Mouse (Mus musculus): ENCODE measurements around the gene Auts2.

The Auts2 gene

GRCm38 (mm10) chr5:131992268-131992667 is 550.9 kb downstream of the Auts2 start:
- Histone ChIP-seq H3K27me3 (ENCODE audit: control insufficient read depth, insufficient read depth, low read length, poor library complexity, severe bottlenecking) (no peaks in the 10 kb centered on the region), H3K36me3 (ENCODE audit: control insufficient read depth, insufficient read depth, low read length, poor library complexity, severe bottlenecking) (no peaks in the 10 kb centered on the region)
- no peak for DNase-seq (ENCODE audit: low read depth, low spot score)

- H3K27me3 ChIP-seq (ENCODE audit: control insufficient read depth, insufficient read depth, low read length, poor library complexity, severe bottlenecking), result no peaks in the 10 kb centered on the region
Measured at GRCm38 (mm10) chr5:131990532-131990931, 552.6 kb downstream of the Auts2 start.

GRCm38 (mm10) chr5:131981451-131981850 is 561.7 kb downstream of the Auts2 start:
- Histone ChIP-seq H3K27me3 (ENCODE audit: control insufficient read depth, insufficient read depth, low read length, poor library complexity, severe bottlenecking) (no peaks in the 10 kb centered on the region), H3K36me3 (ENCODE audit: control insufficient read depth, insufficient read depth, low read length, poor library complexity, severe bottlenecking) (no peaks in the 10 kb centered on the region)
- DNase-seq (ENCODE audit: low read depth, low spot score), result no peak

More at GRCm38 (mm10) chr5:131990532-131990931, 552.6 kb downstream of the Auts2 start:
- H3K36me3 ChIP-seq (ENCODE audit: control insufficient read depth, insufficient read depth, low read length, poor library complexity, severe bottlenecking), result no peaks in the 10 kb centered on the region
- DNase-seq (ENCODE audit: low read depth, low spot score), result no peak

- Histone ChIP-seq H3K36me3 (ENCODE audit: control insufficient read depth, insufficient read depth, low read length, poor library complexity, severe bottlenecking) (no peaks in the 10 kb centered on the region), H3K27me3 (ENCODE audit: control insufficient read depth, insufficient read depth, low read length, poor library complexity, severe bottlenecking) (no peaks in the 10 kb centered on the region)
- no peak for DNase-seq (ENCODE audit: low read depth, low spot score)
Measured at GRCm38 (mm10) chr5:131978939-131979338, 564.2 kb downstream of the Auts2 start.

- Histone ChIP-seq H3K27me3 (ENCODE audit: control insufficient read depth, insufficient read depth, low read length, poor library complexity, severe bottlenecking) (no peaks in the 10 kb centered on the region), H3K36me3 (ENCODE audit: control insufficient read depth, insufficient read depth, low read length, poor library complexity, severe bottlenecking) (no peaks in the 10 kb centered on the region)
- DNase-seq (ENCODE audit: low read depth, low spot score), result no peak
Measured at GRCm38 (mm10) chr5:131977497-131977896, 565.6 kb downstream of the Auts2 start.

GRCm38 (mm10) chr5:131971901-131972300 is 571.2 kb downstream of the Auts2 start:
- no peaks in the 10 kb centered on the region for H3K36me3 ChIP-seq (ENCODE audit: control insufficient read depth, insufficient read depth, low read length, poor library complexity, severe bottlenecking)
- no peak for DNase-seq (ENCODE audit: low read depth, low spot score)
- no peaks in the 10 kb centered on the region for H3K27me3 ChIP-seq (ENCODE audit: control insufficient read depth, insufficient read depth, low read length, poor library complexity, severe bottlenecking)

GRCm38 (mm10) chr5:131965499-131965898 is 577.6 kb downstream of the Auts2 start:
- no peaks in the 10 kb centered on the region for H3K36me3 ChIP-seq (ENCODE audit: control insufficient read depth, insufficient read depth, low read length, poor library complexity, severe bottlenecking)
- no peaks in the 10 kb centered on the region for H3K27me3 ChIP-seq (ENCODE audit: control insufficient read depth, insufficient read depth, low read length, poor library complexity, severe bottlenecking)
- DNase-seq (ENCODE audit: low read depth, low spot score), result no peak

GRCm38 (mm10) chr5:131963565-131963964 is 579.6 kb downstream of the Auts2 start:
- no peak for DNase-seq (ENCODE audit: low read depth, low spot score)
- Histone ChIP-seq H3K27me3 (ENCODE audit: control insufficient read depth, insufficient read depth, low read length, poor library complexity, severe bottlenecking) (no peaks in the 10 kb centered on the region), H3K36me3 (ENCODE audit: control insufficient read depth, insufficient read depth, low read length, poor library complexity, severe bottlenecking) (no peaks in the 10 kb centered on the region)

- H3K36me3 ChIP-seq (ENCODE audit: control insufficient read depth, insufficient read depth, low read length, poor library complexity, severe bottlenecking), result no peaks in the 10 kb centered on the region
- no peaks in the 10 kb centered on the region for H3K27me3 ChIP-seq (ENCODE audit: control insufficient read depth, insufficient read depth, low read length, poor library complexity, severe bottlenecking)
- no peak for DNase-seq (ENCODE audit: low read depth, low spot score)
Measured at GRCm38 (mm10) chr5:131961859-131962258, 581.3 kb downstream of the Auts2 start.

GRCm38 (mm10) chr5:131960432-131960831 is 582.7 kb downstream of the Auts2 start:
- H3K36me3 ChIP-seq (ENCODE audit: control insufficient read depth, insufficient read depth, low read length, poor library complexity, severe bottlenecking), result no peaks in the 10 kb centered on the region
- no peak for DNase-seq (ENCODE audit: low read depth, low spot score)
- no peaks in the 10 kb centered on the region for H3K27me3 ChIP-seq (ENCODE audit: control insufficient read depth, insufficient read depth, low read length, poor library complexity, severe bottlenecking)

- H3K36me3 ChIP-seq (ENCODE audit: control insufficient read depth, insufficient read depth, low read length, poor library complexity, severe bottlenecking), result no peaks in the 10 kb centered on the region
- no peaks in the 10 kb centered on the region for H3K27me3 ChIP-seq (ENCODE audit: control insufficient read depth, insufficient read depth, low read length, poor library complexity, severe bottlenecking)
- no peak for DNase-seq (ENCODE audit: low read depth, low spot score)
Measured at GRCm38 (mm10) chr5:131956998-131957397, 586.1 kb downstream of the Auts2 start.

GRCm38 (mm10) chr5:131956090-131956489 is 587.1 kb downstream of the Auts2 start:
- no peak for DNase-seq (ENCODE audit: low read depth, low spot score)
- Histone ChIP-seq H3K27me3 (ENCODE audit: control insufficient read depth, insufficient read depth, low read length, poor library complexity, severe bottlenecking) (no peaks in the 10 kb centered on the region), H3K36me3 (ENCODE audit: control insufficient read depth, insufficient read depth, low read length, poor library complexity, severe bottlenecking) (no peaks in the 10 kb centered on the region)

- no peak for DNase-seq (ENCODE audit: low read depth, low spot score)
Measured at GRCm38 (mm10) chr5:131955227-131956016, 587.7 kb downstream of the Auts2 start.

GRCm38 (mm10) chr5:131948571-131949151 is 594.5 kb downstream of the Auts2 start:
- DNase-seq (ENCODE audit: low read depth, low spot score), result no peak
- no peaks in the 10 kb centered on the region for H3K27me3 ChIP-seq (ENCODE audit: control insufficient read depth, insufficient read depth, low read length, poor library complexity, severe bottlenecking)
- no peaks in the 10 kb centered on the region for H3K36me3 ChIP-seq (ENCODE audit: control insufficient read depth, insufficient read depth, low read length, poor library complexity, severe bottlenecking)

More at GRCm38 (mm10) chr5:131955227-131956016, 587.7 kb downstream of the Auts2 start:
- no peaks in the 10 kb centered on the region for H3K27me3 ChIP-seq (ENCODE audit: control insufficient read depth, insufficient read depth, low read length, poor library complexity, severe bottlenecking)
- H3K36me3 ChIP-seq (ENCODE audit: control insufficient read depth, insufficient read depth, low read length, poor library complexity, severe bottlenecking), result no peaks in the 10 kb centered on the region

- DNase-seq (ENCODE audit: low read depth, low spot score), result no peak
- no peaks in the 10 kb centered on the region for H3K36me3 ChIP-seq (ENCODE audit: control insufficient read depth, insufficient read depth, low read length, poor library complexity, severe bottlenecking)
- no peaks in the 10 kb centered on the region for H3K27me3 ChIP-seq (ENCODE audit: control insufficient read depth, insufficient read depth, low read length, poor library complexity, severe bottlenecking)
Measured at GRCm38 (mm10) chr5:131946801-131947200, 596.3 kb downstream of the Auts2 start.
